Mouse (Mus musculus): ENCODE measurements around the gene Ldb1.

DNA sequence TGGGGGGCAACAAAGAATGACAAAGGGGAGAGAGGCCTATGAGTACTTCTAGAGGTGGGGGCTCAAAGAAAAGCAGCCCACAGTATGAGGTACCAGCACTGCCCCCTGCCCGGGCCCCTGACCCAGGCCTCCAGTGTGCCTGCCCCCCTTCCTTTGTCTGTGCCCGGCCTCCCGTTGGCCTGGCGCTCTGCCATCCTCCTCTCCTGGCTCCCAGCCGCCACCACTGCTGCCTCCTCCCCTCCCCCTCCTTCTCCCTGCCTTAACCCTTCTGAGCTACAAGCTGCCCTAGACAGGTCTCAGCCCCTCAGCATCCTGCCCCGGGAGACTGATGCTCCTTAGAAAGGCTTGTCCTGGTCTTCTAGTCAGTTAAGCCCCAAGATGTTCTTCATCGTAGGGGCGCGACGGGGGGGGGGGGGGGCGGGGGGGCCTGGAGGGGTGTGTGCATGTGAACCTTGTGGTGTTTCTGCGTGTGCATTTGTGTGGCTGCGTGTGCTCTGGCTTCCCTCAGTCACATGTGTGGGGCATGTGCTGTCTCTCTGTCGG, 3.0 kb downstream of the Ldb1 start:
- TF ChIP-seq CTCF (IDR thresholded peaks at IDR 0.05; ENCODE audit: extremely low read depth, insufficient read length, insufficient replicate concordance, low read depth, low read length) (no peak), POLR2A (IDR thresholded peaks at IDR 0.05; ENCODE audit: low read depth, low read length) (no peak)

Measured in small intestine, adult 2 months (tissue).